Mouse (Mus musculus): ENCODE results near the gene Rabgap1l.

Rabgap1l gene

DNA sequence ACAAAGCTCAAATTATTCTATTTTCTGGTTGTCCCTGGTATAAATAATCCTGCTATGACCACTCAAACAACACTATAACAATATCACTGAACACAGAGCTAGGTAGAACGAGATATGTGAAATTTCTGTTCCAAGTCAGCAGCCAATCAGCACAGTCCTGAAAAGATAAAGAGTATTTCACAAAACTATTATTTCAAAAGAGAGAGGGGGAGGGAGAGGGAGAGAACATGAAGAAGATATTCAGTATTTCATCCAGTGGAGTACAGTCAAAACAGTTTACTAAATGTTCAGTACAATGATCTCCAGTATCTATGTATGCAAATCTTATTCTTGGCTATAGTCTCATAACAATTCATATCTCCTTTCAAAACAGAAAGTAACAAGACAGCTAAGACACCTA lies 5.1 kb downstream of the Rabgap1l start:
- no peak for DNase-seq (ENCODE audit: low spot score in 2 of 2)

DNA sequence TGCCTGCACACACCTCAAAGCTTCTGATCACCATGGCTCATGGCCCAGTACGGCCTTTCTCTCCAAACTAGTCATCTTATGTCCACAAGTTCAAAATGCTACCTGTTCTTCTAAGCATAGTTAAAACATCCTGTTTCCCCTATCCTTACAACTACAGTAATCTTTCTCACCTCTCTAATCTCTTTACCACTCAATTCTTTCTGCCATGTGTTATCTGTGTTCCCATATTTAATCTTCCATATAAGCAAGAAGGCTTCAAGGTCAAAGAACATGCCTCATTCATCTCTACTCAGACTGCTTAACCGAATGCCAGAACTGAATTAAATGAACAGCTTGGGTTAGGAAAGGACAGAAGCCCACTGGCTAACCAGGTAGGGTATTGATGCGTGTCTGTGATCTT lies 5.8 kb downstream of the Rabgap1l start:
- no peak for DNase-seq (ENCODE audit: low spot score in 2 of 2)

DNA sequence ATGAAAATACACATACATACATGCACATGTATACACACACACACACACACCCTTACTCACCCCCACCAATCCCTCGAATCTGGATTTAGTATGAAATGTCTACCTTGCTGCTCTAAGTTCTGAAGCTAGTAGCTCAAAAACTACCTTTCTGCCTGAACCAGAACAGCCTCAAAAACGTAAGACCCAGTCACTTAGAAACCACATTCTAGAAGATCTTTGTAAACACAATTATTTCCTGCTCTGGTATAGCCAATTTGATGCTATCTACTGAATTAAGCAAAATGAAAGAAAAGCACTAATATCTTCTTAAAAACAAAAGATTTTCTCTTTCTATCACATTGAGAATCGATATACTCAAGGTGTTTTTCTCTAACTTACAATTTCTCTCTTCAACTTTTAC lies 6.4 kb downstream of the Rabgap1l start:
- DNase-seq (ENCODE audit: low spot score in 2 of 2): no peak

DNA sequence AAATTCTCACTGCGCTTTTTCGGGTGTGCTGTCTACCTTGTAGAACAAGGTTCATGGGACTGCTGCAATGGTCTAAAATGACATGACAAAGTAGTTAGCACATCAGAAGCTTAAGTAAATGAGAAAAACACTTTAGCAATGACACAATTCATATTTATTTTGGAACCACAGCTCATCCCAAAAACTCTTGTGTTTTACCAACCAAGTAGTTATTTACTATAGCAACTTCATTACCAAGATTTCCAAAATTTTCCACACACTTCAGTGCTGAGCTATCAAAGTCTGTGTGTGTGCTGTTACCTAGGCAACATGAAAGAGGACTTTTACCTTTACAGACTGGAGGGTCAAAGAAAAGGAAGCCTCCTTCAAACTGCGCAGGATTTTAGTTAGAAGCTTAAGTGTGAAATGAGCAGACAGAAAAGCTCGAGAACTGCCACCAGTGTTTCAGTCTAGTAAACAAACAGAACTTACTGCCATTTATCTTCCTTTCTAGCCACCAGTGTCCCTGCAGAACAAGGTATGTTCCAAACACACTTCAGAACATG lies 7.3 kb downstream of the Rabgap1l start:
- no peak for DNase-seq (ENCODE audit: low spot score in 2 of 2)

DNA sequence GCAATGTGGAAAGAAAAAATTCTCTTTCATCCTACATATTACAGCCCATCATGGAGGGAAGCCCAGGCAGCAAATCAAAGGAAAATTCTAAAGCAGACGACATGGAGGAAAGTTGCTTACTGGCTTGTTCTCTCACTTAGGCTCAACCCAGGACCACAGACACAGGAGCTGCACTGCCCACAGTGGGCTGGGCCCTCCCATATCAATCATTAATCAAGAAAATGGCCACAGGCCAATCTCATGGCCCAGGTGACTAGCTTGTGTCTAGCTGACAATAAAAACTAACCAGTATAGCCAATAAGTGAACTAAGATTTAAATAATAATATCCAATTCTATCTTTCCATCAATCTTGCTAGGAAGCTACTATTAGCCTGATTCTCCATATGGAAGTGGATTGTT lies 8.9 kb downstream of the Rabgap1l start:
- DNase-seq (ENCODE audit: low spot score in 2 of 2): no peak

DNA sequence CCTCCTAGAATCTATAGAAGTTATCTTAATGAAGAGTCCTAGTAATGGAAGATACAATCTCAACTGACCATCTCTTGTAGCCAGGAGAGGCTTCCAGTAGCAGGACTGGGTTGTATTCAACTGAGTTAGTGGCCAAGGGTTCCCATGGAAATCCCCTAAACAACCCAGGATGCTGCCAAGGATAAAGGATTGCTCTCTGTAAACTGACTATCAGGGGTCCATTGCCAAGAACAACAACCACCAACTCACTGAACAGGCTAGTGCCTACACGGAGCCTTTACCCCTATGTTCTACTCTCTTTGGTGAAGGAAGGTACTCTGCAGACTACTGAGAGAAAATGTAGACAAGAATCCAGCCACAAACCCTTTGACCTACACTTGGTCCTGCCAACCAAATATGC lies 18.8 kb downstream of the Rabgap1l start:
- no peak for DNase-seq (ENCODE audit: low spot score in 2 of 2)

DNA sequence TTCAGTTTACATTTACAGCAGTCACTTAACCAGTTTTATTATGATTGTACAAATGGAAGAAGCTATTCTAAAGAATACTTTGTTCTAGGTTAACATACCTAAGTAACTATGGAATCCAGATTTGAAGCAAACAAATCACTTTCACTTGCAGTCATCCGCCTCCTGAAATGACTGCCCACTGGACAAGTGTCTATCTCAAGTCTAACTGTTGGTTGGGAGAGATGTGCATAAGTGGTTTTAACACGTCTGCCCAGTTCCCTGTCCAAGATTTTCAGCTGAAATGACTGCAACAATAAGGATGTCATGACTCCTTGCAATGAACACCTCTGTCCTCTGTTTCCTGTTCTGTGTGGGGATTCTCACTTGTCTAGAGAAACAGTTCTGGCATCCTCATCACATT lies 27.4 kb downstream of the Rabgap1l start:
- DNase-seq (ENCODE audit: low spot score in 2 of 2): no peak

DNA sequence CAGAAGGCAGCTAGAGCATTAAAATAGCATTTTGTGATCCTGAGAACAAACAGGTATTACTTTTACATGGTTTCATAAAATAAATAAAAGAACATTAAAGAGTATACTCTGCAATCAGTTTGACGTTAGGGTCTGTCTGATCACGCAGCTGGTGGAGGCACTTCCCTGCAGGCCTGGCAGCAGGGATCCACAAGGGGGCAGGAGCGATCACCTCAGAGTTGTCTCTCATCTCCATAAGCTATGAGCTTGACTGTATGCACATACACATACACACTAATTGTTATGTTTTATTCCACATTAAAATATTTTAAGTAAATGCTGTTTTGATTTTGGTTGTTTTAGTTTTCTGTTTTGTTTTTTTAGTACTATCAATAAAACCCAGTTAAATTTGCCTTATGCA lies 34.8 kb downstream of the Rabgap1l start:
- peak in 1 of 2 experiments; percentile 20 for DNase-seq (ENCODE audit: low spot score in 2 of 2)

DNA sequence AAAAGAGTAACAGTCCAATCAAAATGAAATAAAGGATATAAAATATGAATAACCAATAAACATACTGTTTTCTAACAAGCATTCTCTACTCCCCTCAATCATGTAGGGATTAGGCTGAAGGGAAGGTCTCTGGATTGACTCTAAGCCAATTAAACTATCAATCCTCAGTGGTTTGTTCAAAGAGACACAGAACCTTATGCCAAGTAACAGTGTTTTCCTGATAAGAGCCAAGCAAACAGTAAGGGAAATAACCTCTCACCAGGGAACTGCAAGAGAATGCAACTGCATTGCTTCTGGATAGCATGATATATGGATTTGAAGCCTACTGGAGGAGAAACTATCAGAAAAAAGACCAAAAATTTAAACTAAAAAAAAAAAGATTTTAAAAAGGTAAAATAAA lies 37.7 kb downstream of the Rabgap1l start:
- no peak for DNase-seq (ENCODE audit: low spot score in 2 of 2)

DNA sequence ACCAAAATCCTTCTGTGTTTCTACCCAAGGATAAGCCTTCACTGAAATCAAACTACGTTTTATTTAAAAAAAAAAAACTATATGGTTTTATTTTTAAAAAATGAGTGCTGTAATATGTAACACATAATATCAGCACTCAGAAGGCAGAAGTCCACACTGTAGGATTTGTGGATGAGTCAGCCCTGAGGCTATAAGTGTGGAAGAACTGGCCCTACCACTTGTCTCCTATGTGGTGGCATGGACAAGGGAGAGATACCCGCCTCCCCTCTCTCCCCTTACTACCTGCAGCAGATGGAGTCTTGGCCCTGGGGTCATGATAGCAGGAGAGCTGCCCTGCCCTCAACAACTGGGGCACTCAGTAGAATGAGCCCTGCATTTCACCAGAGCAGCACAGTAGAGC lies 42.4 kb downstream of the Rabgap1l start:
- no peak for DNase-seq (ENCODE audit: low spot score in 2 of 2)

DNA sequence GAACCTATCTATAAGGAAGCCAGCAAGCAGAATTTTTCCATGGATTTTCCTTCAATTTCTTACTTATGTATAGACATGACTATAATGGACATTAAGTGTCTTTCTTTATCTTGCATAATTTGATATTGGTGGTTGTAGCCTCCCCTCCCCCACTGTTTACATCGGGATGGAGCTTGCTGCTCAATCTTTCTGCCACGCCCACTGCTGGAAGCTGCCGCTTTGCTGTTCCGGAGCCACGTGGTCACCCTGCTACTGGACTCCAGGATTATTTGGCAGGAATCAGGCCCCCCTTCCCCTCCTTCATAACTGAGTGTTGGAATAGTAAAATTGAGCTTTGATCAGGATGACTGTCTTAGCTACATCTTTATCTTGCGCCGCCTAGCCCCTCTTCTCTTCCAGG lies 46.2 kb downstream of the Rabgap1l start:
- DNase-seq (ENCODE audit: low spot score in 2 of 2): no peak

DNA sequence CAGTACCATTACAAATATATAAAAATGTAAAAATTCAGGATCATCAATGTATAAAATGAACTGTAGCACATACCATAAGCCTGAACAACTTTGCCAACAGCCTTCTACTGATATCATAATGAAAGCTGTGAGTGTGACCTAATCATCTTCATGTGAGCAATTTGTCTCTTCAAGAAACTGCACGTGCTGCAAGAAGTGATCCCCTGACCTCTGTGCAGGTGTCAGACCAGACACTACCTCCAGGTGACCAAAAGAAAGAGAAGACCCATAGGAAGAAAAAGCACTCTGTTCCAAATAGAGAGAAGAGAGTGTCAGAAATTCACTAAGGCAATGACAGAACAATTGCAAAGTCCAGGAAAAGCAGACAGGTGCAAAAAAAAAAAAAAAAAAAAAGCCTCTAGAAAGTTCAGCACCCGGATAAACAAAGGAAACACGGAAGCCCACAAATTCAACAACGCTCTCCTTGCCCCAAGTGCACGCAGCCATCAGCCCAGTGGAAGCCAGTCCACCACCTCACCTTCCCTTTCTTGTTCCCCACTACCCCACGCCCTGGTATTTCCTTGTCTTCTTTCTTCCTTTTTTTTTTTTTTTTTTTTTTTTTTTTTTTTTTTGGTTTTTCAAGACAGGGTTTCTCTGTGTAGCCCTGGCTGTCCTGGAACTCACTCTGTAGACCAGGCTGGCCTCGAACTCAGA lies 47.6 kb downstream of the Rabgap1l start:
- no peak for DNase-seq (ENCODE audit: low spot score in 2 of 2)

DNA sequence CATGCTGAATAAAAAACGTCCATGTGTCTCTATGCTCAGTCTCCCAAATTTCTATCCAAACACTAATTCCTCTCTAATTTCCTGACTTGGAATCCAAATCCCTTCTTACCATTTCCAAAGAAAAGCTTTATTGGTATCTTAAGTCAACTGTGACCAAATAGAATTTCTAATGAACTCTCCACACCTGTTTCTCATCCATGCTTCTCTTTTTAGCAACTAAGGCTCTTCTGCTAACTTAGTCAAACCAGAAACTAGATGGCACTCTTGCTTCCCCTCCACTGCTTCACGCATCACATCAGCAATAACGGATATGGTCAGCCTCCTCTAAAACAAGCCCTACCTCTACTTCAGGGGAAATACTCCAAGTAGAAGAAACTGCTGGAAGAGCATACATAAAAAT lies 49.0 kb downstream of the Rabgap1l start:
- no peak for DNase-seq (ENCODE audit: low spot score in 2 of 2)

DNA sequence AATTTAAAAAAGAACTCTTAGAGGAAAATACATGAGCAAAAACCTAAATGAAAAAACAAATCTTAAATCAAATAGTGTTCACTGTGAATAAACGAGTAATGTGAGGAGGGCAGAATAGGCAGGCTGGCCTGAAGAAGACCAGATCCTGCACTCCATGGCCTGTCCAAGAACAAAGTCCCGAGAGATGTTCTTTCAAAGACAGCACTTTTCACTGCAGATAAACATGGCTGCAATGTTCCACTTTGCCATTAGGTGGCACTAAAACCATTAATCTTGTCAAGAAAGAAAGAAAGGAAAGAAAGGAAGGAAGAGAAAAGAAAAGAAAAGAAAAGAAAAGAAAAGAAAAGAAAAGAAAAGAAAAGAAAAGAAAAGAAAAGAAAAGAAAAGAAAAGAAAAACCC lies 49.8 kb downstream of the Rabgap1l start:
- peak in 1 of 2 experiments; percentile 42 for DNase-seq (ENCODE audit: low spot score in 2 of 2)

DNA sequence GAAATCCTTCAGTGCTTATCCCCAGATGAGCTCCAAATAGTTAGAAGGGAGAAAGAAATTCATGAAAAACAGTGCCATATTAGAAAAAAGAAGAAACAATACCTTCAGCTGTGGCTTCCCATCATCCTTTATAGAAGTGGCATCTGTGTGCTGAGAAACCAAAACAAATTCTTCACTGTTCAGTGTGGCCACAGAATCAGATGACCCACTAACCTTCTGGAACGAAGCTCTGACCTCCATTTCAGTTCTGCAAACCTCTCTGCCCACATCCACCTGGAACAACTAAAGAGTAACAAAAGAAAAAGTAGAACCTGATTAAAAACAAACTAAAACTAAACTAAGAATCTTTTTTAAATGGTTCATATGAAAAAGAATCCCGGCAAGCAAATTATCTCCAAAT lies 52.4 kb downstream of the Rabgap1l start:
- DNase-seq (ENCODE audit: low spot score in 2 of 2): no peak

DNA sequence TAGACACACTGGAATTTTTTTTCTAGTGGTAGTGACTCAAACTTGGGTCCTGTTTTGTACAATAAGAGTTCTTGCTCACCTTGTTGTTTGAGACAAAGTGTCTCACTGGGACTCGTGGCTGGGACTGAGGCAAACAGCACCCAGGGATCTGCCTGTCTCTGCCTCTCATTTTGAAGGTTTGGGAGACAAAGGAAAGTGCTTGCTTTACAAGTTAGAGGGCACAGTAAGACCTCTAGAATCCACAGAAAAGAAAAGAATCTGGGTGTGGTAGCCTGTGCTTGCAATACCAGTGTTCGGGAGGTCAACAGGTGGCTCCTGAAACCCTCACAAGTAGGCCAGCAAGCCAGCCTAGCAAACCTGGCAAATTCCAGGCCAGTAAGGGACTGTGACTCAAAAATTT lies 58.3 kb downstream of the Rabgap1l start:
- no peak for DNase-seq (ENCODE audit: low spot score in 2 of 2)

DNA sequence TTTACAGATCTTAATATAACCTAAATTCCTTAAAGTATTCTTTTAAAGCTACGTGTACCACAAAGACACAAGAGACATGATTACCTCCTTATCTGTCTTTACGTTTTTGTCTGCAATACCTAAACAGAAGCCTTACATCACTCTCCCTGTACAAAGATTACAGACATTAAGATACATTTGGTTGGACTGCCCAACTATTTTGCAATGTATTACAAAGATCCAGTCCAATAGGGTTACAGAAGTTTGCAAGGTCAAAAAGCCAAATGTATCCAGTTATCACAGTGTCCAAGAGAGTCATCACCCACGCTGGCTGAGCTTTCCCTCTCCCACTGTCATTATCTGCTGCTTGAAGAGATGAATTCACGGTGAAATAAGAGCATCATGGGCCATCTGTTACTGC lies 63.1 kb downstream of the Rabgap1l start:
- DNase-seq (ENCODE audit: low spot score in 2 of 2): no peak

DNA sequence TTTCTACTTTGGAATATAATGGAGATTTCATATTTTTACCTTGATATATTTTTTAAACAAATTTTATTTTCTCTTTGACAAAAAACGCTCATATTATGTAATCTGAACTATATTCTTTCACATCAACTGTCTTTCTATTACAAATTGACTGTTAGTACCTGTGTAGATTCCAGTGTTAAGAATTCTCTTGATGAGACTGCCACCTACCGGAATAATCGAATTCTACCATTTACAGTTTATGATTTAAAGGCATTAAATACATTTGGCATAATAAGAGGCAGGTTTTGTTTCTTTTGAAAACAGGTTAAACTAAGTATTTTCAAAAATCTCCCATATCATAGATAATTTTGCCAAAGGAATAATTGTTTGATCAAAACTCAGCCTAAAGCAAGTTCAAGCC lies 75.3 kb downstream of the Rabgap1l start:
- DNase-seq (ENCODE audit: low spot score in 2 of 2): no peak

DNA sequence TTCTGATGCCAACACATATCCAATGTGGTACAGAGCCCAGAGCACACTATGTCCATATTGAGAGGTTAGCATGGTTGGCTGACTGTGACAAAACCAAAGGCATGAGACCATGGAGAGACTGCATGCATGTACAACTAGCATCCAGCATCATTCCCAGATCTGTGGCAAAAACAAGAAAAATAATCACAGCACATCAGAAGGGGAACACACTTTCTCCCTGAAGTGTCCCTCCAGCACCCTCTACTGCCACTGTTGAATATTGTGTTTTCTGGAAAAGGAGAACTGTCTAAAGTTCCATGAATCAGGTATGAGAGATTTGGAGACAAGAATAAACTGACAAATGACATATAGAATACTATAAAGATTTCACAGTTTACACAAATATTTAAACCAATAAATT lies 78.3 kb downstream of the Rabgap1l start:
- peak in 1 of 2 experiments; percentile 8 for DNase-seq (ENCODE audit: low spot score in 2 of 2)

DNA sequence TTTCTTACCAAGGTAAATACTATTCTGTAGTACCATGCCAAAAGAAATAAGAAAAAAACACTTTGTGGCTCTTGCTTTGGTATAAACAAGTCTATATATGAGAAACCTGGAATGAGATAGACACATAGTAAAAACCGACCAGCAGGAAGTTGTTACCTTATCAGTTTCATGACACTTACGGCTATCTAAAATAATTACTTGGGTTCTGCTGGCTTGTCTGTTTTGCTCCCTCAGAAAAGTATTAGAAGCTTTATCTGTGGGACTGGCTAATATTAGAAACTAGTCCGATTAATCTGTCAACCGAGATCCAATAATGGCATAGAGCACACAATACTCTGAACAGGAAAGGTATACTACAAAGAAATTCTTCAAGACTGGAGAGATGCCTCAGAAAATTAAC lies 79.1 kb downstream of the Rabgap1l start:
- DNase-seq (ENCODE audit: low spot score in 2 of 2): no peak

DNA sequence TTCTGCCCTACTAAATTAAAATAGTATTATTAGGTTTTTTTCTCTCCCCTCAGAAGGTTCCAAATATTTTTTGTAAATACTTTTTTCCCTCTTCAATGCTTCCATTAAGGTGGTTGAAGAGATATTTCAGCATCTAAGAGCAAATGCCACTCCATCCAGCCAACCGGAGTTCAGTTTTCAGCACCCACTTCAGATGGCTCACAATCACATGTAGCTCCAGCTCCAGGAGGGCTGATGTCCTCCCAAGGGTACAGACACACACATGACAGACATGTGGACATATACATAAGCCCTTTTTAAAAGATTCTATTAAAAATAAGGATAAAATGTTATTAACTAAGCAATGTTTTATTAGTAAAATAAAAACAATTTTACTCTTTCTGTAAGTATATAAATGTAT lies 79.6 kb downstream of the Rabgap1l start:
- DNase-seq (ENCODE audit: low spot score in 2 of 2): no peak

DNA sequence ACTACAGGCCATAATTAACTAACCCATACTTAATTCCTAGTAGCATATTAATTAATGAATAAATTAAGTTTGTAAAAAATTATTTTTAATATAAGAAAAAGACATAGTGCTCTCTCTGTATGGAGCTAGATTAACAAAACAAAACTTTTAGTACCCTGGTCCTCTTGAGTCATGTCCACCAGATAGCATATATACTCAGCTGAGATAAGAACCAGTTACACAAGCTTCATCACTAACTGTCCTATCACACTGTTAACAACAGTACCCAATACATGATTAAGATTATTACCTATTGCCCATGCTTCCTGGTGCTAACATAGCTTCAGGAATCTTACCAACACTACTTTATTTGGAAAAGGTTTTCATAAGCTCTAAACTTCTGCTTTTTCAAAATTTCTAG lies 82.5 kb downstream of the Rabgap1l start:
- DNase-seq (ENCODE audit: low spot score in 2 of 2): no peak

DNA sequence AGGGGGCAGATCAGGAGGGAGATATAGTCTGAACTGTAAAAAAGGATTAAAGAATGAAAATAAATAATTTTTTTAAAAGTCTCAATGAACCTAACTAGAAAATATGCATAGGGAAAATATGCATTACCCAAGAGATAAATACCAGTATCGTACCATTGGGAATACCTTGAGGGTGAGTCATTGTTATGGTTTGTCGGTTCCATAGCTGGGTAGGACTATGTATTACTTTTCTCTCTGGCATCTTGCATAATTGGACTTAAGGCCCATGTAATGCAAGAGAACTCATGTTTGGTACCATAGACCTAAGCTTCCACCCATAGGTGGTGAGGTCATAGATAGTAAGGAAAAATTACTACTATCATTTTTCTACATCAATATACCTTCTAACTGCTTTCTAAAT lies 88.4 kb downstream of the Rabgap1l start:
- DNase-seq (ENCODE audit: low spot score in 2 of 2): no peak

DNA sequence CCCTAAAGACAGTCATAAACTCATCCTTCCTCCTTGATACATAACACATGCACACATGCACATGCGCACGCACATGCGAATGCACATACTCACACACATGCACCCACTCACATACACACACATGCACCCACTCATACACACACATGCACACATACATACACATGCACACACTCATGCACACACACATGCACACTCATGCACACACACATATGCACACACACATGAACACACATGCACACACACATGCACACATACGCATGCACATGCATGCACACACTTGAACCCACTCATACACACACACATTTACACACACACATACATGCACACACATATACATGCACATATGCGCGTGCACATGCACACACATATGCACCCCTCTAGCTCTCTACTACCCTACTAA lies 89.2 kb downstream of the Rabgap1l start:
- DNase-seq (ENCODE audit: low spot score in 2 of 2): no peak

Measured in frontal cortex, postnatal 14 days (tissue).